Mouse (Mus musculus) intestine, embryonic 14.5 days (tissue): ENCODE measurements around the gene Mcu. TPM values are rescaled to one million over a fixed set of nuclear protein-coding genes. Genes with fewer than 3 reads are reported as not detected.

Experiments
- ATAC-seq: fragments of 200-750 bp; cut with Nextera tagmentation; replicated peaks from 2 replicates; pipeline ENCODE4 v1.8.0; 2017; ENCODE audit warnings: low read depth, moderate number of reproducible peaks, moderate TSS enrichment, moderate library complexity; ENCODE audit not compliant: low FRiP score, low TSS enrichment
- DNase-seq: peaks from one replicate; pipeline ENCODE4 v3.0.0-alpha.2; 2018; ENCODE audit warnings: low spot score
- H3K27ac ChIP-seq: fragments of 300-500 bp; sonication (generic); 2 replicates; pipeline ENCODE4 v1.5.1; 2014; ENCODE audit warnings: low read depth, mild to moderate bottlenecking, control low read depth
- H3K27me3 ChIP-seq: fragments of 300-500 bp; sonication (generic); replicated peaks from 2 replicates; pipeline ENCODE4 v1.6.1; 2014; ENCODE audit warnings: low read length, control low read depth; ENCODE audit not compliant: control insufficient read depth, insufficient read depth
- H3K36me3 ChIP-seq: fragments of 300-500 bp; sonication (generic); 2 replicates; pipeline ENCODE4 v1.6.1; 2014; ENCODE audit warnings: low read length, control low read depth; ENCODE audit not compliant: control insufficient read depth, insufficient read depth
- H3K4me1 ChIP-seq: fragments of 300-500 bp; sonication (generic); replicated peaks from 2 replicates; pipeline ENCODE4 v1.6.1; 2014; ENCODE audit warnings: low read length, control low read depth, mixed read lengths; ENCODE audit not compliant: control insufficient read depth, insufficient read depth
- H3K4me2 ChIP-seq: fragments of 300-500 bp; sonication (generic); 2 replicates; pipeline ENCODE4 v1.6.1; 2014; ENCODE audit warnings: low read length
- H3K4me3 ChIP-seq: fragments of 300-500 bp; sonication (generic); 2 replicates; pipeline ENCODE4 v1.5.1; 2014; ENCODE audit warnings: low read depth, low read length, control low read depth, mixed read lengths
- H3K9ac ChIP-seq: fragments of 300-500 bp; sonication (generic); 2 replicates; pipeline ENCODE4 v1.6.1; 2014; ENCODE audit warnings: mild to moderate bottlenecking, low read length
- H3K9me3 ChIP-seq: fragments of 300-500 bp; sonication (generic); 2 replicates; pipeline ENCODE4 v1.6.1; 2016; ENCODE audit warnings: low read length, control low read depth; ENCODE audit not compliant: control insufficient read depth
- WGBS: fragments of 180-500 bp; shearing (Covaris S2); extraction: QIAGEN DNeasy Blood & Tissue Kit; methylation state at CpG from one replicate; pipeline ENCODE4 v1.1.7; 2014; 5-methylcytosine and 5-hydroxymethylcytosine counted together
- polyA plus RNA-seq: library from polyadenylated mRNA; unstranded; fragments of >200 nt; fragmentation: Nextera tagmentation; extraction: Ambion mirVana; gene quantifications from 2 replicates; pipeline ENCODE4 v1.2.1, GENCODE M21; 2014

The Mcu gene
- polyA plus RNA-seq, 1 experiment from 2014 or later: 60.2 TPM

DNA sequence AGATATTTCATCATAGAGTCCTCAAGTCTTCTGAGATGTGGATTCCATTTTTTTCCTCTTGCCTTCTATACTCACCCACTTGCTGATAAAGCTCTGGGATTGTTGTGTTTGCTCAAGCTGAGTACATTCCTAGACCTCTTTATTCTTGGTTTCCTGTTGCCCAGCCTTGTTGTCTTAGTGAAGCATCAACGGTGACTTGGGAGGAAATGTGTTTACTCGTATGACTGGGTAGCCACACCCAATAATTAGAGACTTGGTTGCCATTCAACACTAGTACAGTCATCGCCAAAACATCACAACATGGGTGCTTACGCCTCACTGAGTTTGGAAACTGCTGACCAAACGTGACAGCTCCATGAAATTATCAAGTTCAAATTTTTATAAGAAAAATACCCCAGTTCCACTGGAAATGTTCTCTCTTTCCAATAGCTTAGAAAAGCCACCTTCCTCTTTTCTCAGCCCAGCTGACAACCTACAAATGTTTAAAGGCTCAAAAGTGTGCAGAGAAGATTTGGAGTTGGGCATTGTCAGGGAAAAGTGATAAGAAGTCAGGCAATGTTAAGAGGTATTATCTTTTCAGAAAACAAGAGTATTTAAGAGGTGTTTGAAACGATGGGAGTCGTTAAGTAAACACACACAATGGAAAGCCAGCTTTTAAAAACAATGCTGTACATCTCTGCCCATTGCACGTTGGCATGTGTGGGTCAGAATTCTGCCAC lies 26.3 kb upstream of the Mcu start:
- Histone ChIP-seq H3K4me1 (no peaks in the 10 kb centered on the region), H3K36me3 (no peaks in the 10 kb centered on the region), H3K27me3 (no peaks in the 10 kb centered on the region), H3K4me3 (no peak overlapping the region), H3K9ac (no peak overlapping the region), H3K4me2 (no peak overlapping the region), H3K9me3 (no peaks in the 10 kb centered on the region), H3K27ac (no peak overlapping the region)
- ATAC-seq (no peak), DNase-seq (no peak)
- WGBS: 69% methylated on average over 8 of the region's 8 CpGs

DNA sequence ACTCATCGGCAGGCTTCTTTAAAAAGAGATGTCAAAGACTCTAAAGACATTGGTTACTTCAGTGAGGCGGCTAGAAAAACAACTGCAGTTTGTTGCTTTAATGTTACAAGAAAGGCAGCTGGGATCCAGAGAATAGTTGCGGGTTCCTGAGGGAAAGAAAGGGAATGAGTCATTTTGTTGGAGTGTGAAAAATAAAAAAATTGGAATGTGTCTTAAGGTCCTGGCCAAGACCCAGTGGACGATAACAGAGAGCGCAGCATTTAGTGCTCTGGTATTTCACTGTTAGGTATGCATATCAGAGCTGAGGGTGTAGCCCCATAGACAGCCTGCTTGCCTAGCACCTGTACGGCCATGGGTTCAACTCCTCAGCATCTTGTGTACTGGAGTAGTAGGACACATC lies 22.1 kb upstream of the Mcu start:
- DNase-seq (no peak), ATAC-seq (no peak)
- no peak overlapping the region for H3K4me3 ChIP-seq
- H3K27ac ChIP-seq: no peak overlapping the region
- no peaks in the 10 kb centered on the region for H3K4me1 ChIP-seq
- H3K36me3 ChIP-seq: no peaks in the 10 kb centered on the region
- no peak overlapping the region for H3K4me2 ChIP-seq
- no peaks in the 10 kb centered on the region for H3K27me3 ChIP-seq
- WGBS: 87% methylated on average over 6 of the region's 6 CpGs
- no peak overlapping the region for H3K9ac ChIP-seq
- no peaks in the 10 kb centered on the region for H3K9me3 ChIP-seq

DNA sequence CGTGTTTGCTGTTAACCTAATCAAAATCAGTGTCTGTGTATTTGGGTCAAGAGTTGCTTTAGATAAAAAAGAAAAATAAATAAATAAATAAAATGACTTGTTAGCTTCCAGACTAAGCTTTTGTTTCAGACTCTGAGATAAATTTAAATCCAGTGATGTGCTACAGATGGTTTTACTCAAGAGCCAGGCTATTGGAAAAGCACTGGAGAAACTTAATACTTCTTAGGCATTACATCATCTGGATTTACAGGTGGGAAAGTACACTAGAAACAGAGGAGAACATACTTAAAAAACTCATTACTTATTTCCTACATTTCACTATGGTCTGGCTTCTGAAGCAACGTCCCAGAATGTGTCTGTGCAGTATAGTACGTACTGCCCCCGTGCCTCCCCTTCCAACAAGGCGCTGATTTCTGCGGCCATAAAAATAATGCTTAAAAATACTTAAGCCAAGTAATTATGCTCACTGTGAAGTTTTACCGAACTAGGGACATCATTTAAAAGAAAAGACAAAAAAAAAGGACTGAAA lies 21.2 kb upstream of the Mcu start:
- Histone ChIP-seq H3K27me3 (no peaks in the 10 kb centered on the region), H3K4me1 (no peaks in the 10 kb centered on the region), H3K9me3 (no peaks in the 10 kb centered on the region), H3K4me2 (no peak overlapping the region), H3K4me3 (no peak overlapping the region), H3K27ac (no peak overlapping the region), H3K9ac (no peak overlapping the region), H3K36me3 (no peaks in the 10 kb centered on the region)
- WGBS: 55% methylated on average over 7 of the region's 7 CpGs
- DNase-seq (no peak), ATAC-seq (no peak)

DNA sequence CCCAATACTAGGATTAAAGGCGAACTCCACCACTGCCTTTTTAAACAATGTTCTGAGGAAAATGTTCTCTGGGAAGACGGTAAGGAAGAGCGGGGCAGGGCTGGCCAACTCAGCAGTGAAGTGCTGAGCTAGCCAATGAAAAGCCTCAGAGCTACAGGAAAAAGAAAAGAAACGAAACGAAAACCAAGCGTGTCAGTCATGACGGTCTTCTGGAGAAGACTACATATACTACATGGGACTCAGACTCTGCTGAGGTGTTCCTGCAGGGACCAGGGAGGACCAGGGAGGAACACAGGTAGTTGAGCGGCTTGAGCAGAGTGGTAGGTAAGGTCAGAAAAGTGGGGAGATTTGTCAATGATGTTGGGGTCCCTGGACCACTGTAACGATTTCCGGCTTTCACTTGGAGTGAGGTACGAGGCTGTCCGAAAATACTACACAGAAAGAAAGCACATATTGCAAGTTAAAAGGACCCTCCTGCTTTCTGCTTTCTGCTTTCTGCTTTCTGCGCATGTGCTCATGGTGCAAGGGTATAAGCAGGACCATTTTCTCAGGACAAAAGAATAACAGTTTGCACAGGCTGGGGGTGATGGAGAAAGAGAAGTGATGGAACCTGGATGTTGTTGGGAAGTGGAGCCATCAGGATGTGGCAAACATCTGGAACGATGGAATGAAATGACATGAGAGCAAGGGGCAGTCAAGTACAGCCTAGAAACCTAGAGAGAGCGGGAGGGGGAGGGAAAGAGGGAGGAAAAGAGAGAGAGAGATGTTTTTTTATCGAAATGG lies 20.4 kb upstream of the Mcu start:
- no peaks in the 10 kb centered on the region for H3K9me3 ChIP-seq
- H3K4me3 ChIP-seq: no peak overlapping the region
- 66% methylated on average over 16 of the region's 16 CpGs for WGBS
- DNase-seq (no peak), ATAC-seq (no peak)
- no peak overlapping the region for H3K9ac ChIP-seq
- no peaks in the 10 kb centered on the region for H3K27me3 ChIP-seq
- no peak overlapping the region for H3K4me2 ChIP-seq
- no peak overlapping the region for H3K27ac ChIP-seq
- no peaks in the 10 kb centered on the region for H3K4me1 ChIP-seq
- H3K36me3 ChIP-seq: no peaks in the 10 kb centered on the region

DNA sequence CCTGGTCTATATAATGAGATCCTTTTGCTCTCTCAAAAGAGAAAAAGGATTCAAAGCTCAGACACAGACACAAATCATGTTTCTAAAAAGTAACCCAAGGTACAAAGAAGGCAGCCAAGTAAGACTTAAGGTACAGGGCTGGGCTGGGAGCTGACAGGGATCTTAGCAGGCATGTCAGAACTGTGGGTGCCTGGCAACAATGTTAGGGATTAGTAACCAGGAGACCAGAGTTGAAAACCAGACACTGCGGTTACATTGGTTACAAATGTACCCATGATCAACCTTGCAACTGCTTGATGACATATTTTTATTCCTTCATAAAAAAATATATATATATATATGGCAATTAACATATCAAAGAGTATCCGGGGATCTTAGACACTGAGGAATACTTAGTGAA lies 19.6 kb upstream of the Mcu start:
- Histone ChIP-seq H3K27ac (no peak overlapping the region), H3K27me3 (no peaks in the 10 kb centered on the region), H3K9me3 (no peaks in the 10 kb centered on the region), H3K4me1 (no peaks in the 10 kb centered on the region), H3K9ac (no peak overlapping the region), H3K36me3 (no peaks in the 10 kb centered on the region), H3K4me2 (no peak overlapping the region), H3K4me3 (no peak overlapping the region)
- DNase-seq: no peak
- ATAC-seq: no peak
- 89% methylated on average over 2 of the region's 2 CpGs for WGBS

DNA sequence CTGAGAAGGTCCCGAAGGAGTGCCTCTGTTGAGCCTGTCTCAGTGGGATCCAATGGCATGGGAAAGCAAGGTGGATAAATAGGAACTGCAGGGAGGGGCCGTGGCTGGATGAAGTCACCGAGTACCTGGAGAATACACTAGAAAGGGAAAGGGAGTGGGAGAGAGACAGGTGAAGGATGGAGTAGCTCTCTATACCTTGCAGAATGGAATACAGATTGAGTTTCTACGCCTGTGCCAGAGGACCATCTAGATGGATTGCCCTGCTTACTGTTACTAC lies 13.0 kb upstream of the Mcu start:
- no peak overlapping the region for H3K9ac ChIP-seq
- 65% methylated on average over 4 of the region's 4 CpGs for WGBS
- ATAC-seq (peak; percentile 76), DNase-seq (no peak)
- peak overlapping the region; percentile 15; the same call in 1 of the 2 replicates for H3K4me2 ChIP-seq
- no peaks in the 10 kb centered on the region for H3K9me3 ChIP-seq
- no peaks in the 10 kb centered on the region for H3K27me3 ChIP-seq
- H3K4me3 ChIP-seq: no peak overlapping the region; the same call in 1 of the 2 replicates
- H3K27ac ChIP-seq: peak overlapping the region; percentile 76
- H3K4me1 ChIP-seq: no peaks in the 10 kb centered on the region
- no peaks in the 10 kb centered on the region for H3K36me3 ChIP-seq

DNA sequence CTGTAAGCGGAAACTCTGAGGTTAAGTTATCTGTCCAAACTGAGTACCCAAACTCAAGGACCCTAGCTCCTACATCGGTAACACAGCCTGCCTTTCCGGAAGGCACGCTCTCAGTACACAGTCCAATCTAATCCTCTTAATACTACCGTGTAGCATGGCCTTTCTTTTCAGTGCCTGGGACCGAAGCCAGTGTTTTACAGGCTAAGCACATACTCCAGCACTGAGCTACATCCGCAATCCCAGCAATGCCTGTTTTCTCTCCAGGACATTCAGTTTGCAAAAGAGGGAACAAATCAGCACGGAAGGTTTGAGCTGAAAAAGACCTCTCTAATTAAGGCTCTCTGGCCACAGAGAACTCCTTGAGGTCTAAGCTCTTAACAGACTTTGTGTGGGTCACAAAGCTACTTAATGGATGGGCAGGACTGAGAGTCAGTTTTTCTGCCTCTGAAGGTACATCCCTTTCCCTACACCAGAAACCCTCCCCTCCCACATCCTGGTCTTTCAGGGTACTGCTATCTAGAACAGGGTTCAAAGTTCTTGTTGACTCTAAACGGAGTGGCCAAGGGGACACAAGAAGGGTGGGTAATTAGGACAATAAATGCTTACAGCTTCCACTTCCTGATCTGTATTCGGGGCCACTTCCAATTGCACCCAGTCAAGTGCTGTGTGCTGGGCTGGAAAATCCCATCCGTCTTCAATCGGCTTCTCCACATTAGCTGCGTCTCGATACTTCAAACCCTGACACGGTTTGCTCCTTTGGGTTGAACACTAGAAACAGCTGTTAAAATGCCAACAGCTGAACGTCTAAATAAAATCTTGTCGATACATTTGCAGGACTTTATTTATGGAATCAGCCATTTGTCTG lies 12.4 kb upstream of the Mcu start:
- Histone ChIP-seq H3K4me2 (peak overlapping the region; percentile 15; the same call in 1 of the 2 replicates), H3K9ac (no peak overlapping the region), H3K4me1 (no peaks in the 10 kb centered on the region), H3K9me3 (no peaks in the 10 kb centered on the region), H3K27ac (peak overlapping the region; percentile 76), H3K36me3 (no peaks in the 10 kb centered on the region), H3K4me3 (no peak overlapping the region; the same call in 1 of the 2 replicates), H3K27me3 (no peaks in the 10 kb centered on the region)
- 59% methylated on average over 17 of the region's 17 CpGs for WGBS
- peak; percentile 67 for DNase-seq
- peak; percentile 95 for ATAC-seq

DNA sequence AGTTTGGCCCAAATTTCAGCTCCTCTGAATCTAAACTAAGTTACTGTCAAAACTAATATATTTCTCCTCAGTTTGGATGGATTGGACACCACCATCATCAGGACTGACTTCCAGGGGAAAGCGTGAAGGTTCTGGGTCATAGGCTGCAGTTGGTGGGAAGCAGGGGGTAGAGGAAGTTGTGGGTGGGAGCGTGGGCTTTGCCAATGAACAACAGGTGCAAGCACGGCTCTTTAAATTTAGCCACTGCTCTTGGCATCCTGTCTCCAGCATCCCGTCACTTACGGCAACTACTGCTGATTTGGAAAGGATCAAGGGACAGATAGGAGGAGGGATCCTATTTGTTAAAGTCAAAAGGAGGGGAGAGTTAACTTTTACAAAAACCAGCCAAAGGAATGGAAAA lies 7.0 kb upstream of the Mcu start:
- no peak overlapping the region for H3K9ac ChIP-seq
- H3K4me2 ChIP-seq: no peak overlapping the region
- H3K4me1 ChIP-seq: 0 out of 2 replicates have a peak, but pooled peaks cover 4% of the 10 kb centered on the region
- H3K36me3 ChIP-seq: no peaks in the 10 kb centered on the region
- H3K4me3 ChIP-seq: no peak overlapping the region
- ATAC-seq (no peak), DNase-seq (no peak)
- 70% methylated on average over 5 of the region's 5 CpGs for WGBS
- no peak overlapping the region for H3K27ac ChIP-seq
- H3K9me3 ChIP-seq: no peaks in the 10 kb centered on the region
- H3K27me3 ChIP-seq: no peaks in the 10 kb centered on the region
